Mouse (Mus musculus) liver, embryonic 15.5 days (tissue): Measurements from ENCODE around the gene Lrrc4. TPM values are rescaled to one million over a fixed set of nuclear protein-coding genes. Genes with fewer than 3 reads are reported as not detected.

Experiments
- ATAC-seq: fragments of 200-750 bp; cut with Nextera tagmentation; 2 replicates; pipeline ENCODE4 v1.8.0; 2017; ENCODE audit warnings: moderate number of reproducible peaks, mild to moderate bottlenecking, moderate library complexity; ENCODE audit not compliant: insufficient read depth
- H3K27ac ChIP-seq: fragments of 300-500 bp; sonication (generic); replicated peaks from 2 replicates; pipeline ENCODE4 v1.5.1; 2015; ENCODE audit warnings: mild to moderate bottlenecking, inconsistent platforms
- H3K27me3 ChIP-seq: fragments of 300-500 bp; sonication (generic); 2 replicates; pipeline ENCODE4 v1.6.1; 2015; ENCODE audit warnings: mild to moderate bottlenecking, inconsistent platforms
- H3K36me3 ChIP-seq: fragments of 300-500 bp; sonication (generic); replicated peaks from 2 replicates; pipeline ENCODE4 v1.6.1; 2015; ENCODE audit warnings: moderate library complexity, mild to moderate bottlenecking, inconsistent platforms
- H3K4me1 ChIP-seq: fragments of 300-500 bp; sonication (generic); replicated peaks from 2 replicates; pipeline ENCODE4 v1.6.1; 2015; ENCODE audit warnings: inconsistent platforms
- H3K4me2 ChIP-seq: fragments of 300-500 bp; sonication (generic); 2 replicates; pipeline ENCODE4 v1.6.1; 2015; ENCODE audit warnings: moderate library complexity, mild to moderate bottlenecking, inconsistent platforms
- H3K4me3 ChIP-seq: fragments of 300-500 bp; sonication (generic); replicated peaks from 2 replicates; pipeline ENCODE4 v1.5.1; 2015; ENCODE audit warnings: mild to moderate bottlenecking, inconsistent platforms
- H3K9ac ChIP-seq: fragments of 300-500 bp; sonication (generic); 2 replicates; pipeline ENCODE4 v1.6.1; 2015; ENCODE audit warnings: moderate library complexity, mild to moderate bottlenecking, inconsistent platforms
- H3K9me3 ChIP-seq: fragments of 300-500 bp; sonication (generic); replicated peaks from 2 replicates; pipeline ENCODE4 v1.6.1; 2016; ENCODE audit warnings: inconsistent platforms
- WGBS: fragments of 180-500 bp; shearing (Covaris S2); methylation state at CpG from one replicate; pipeline ENCODE4 v1.1.7; 2015; ENCODE audit warnings: mixed read lengths; ENCODE audit not compliant: insufficient replicate concordance; 5-methylcytosine and 5-hydroxymethylcytosine counted together
- polyA plus RNA-seq: library from polyadenylated mRNA; unstranded; fragments of >200 nt; fragmentation: Nextera tagmentation; extraction: Ambion mirVana; gene quantifications from 2 replicates; pipeline ENCODE4 v1.2.1, GENCODE M21; 2015

The Lrrc4 gene
- polyA plus RNA-seq, 1 experiment from 2014 or later = 0.02 TPM

DNA sequence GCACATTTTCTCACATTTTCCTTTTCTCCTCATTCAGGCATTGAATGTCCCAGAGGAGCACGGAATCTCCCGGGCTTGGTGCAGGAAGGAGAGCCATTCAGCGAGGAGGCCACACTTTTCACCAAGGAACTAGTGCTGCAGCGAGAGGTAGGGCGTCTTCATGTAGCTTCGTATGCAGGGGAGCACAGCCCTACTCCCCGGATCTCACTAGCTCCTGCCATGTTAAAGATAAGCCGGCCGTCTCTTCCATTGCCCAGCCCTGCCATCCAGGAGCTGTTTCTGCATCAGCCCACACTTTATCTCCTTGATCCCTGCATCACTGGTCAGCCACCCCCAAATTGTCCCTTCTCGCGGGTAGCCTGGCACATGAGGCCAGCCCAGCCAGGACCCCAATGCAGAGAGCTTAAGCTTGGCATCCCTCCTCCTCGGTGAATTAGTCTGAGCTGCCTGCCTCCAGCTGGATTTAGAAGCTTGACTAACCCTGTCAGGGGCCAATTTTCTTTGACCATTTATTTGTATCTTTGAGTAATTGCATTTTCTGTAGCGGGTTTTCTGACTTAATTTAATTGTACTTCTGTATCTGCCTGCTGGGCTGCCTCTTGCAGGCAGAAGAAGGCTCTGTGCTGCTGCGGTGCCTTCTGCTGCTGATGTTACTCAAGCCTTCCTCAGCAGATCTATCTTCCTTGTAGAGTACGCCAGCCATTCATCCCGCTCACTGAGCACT lies 35.6 kb downstream of the Lrrc4 start:
- Histone ChIP-seq H3K36me3 (peaks cover 11% of the 10 kb centered on the region), H3K4me2 (no peak overlapping the region), H3K9me3 (no peaks in the 10 kb centered on the region), H3K27ac (no peak overlapping the region), H3K4me1 (no peaks in the 10 kb centered on the region), H3K4me3 (no peak overlapping the region), H3K9ac (no peak overlapping the region), H3K27me3 (no peaks in the 10 kb centered on the region)
- no peak for ATAC-seq
- 81% methylated on average over 16 of the region's 16 CpGs for WGBS

DNA sequence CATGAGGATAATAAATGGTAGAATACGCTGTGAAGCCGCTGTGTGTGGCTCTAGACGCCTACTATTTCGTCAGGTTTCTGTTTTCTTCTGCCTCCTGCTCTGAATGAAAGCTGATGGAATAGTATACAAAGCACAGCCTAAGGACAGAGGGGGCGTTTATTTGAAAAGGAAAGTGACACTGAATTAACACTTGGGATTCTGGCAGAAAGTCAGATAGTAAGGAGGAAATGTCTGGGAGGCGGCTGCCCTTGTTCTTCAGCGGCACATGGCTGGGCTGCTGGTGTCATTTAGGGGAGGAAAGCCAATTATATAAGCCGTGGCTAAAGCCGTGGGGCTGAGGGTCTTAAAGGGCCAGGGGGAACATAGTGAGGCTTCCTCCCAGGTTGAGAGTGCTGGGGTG lies 36.2 kb downstream of the Lrrc4 start:
- peaks cover 11% of the 10 kb centered on the region for H3K36me3 ChIP-seq
- H3K27me3 ChIP-seq = no peaks in the 10 kb centered on the region
- WGBS = 68% methylated on average over 9 of the region's 9 CpGs
- H3K9me3 ChIP-seq = no peaks in the 10 kb centered on the region
- no peak overlapping the region for H3K9ac ChIP-seq
- H3K4me2 ChIP-seq = no peak overlapping the region
- no peak overlapping the region for H3K27ac ChIP-seq
- no peak for ATAC-seq
- H3K4me3 ChIP-seq = no peak overlapping the region
- no peaks in the 10 kb centered on the region for H3K4me1 ChIP-seq

DNA sequence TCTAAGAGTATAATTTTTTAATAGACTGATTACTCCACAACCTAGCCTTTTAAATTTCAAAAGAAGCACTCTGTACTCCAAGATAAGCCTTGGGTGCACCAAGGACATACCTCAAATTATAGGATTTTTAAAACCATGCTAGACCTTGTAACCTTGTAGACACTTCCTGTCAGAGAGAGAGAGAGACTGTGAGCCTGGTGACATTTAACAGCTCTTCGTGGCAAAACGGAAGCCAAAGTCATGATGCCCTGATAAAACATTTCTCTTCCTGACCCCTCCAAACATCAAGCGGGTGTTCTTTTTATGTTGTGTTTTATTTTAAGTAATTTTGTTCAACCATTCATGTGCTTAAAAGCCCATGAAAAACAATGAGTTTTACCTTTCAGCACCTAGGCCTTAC lies 39.7 kb downstream of the Lrrc4 start:
- no peak for ATAC-seq
- Histone ChIP-seq H3K4me2 (no peak overlapping the region), H3K4me1 (no peaks in the 10 kb centered on the region), H3K27ac (no peak overlapping the region), H3K4me3 (no peak overlapping the region), H3K27me3 (no peaks in the 10 kb centered on the region), H3K9ac (no peak overlapping the region), H3K9me3 (no peaks in the 10 kb centered on the region), H3K36me3 (peaks cover 11% of the 10 kb centered on the region)
- 28% methylated on average over 3 of the region's 3 CpGs for WGBS

DNA sequence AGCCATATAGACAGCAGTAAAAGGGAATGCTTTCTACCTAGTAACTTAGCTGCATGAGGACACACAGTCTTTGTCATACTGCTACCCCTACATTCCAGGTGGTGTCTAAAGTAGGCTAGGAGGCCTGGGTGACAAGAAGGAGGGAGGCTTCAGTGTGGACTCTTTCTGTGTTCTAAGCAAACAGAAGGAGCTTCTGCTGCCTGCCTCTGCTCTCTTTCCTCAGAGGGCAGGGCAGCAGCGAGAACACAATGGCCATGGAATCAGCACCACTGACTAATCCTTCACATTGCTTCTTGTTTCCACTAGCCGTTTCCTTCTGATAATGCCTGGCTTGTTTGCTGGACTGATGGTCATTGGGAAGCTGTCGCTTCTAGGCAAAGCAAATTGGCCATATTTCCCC lies 40.4 kb downstream of the Lrrc4 start:
- WGBS = 42% methylated on average over 3 of the region's 3 CpGs

DNA sequence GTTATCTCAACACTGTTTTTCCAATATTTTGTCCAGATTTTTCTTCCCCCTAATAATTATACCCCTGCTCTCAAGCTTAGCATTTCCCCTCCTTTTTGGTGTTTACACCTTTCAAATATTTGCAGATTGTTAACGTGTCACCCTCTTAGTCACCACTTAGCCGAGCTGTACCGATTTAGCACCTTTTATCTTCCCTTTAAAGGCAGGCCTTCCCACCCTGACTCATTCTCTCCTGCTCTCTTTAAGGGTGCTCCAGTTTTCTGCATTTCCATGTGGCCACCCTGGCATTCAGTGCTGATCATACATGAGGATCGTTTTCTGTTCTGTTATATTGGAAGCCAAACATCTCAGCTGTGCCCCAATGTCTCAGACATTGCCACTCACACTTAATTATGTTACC lies 41.9 kb downstream of the Lrrc4 start:
- Histone ChIP-seq H3K4me3 (no peak overlapping the region), H3K27ac (no peak overlapping the region), H3K36me3 (no peaks in the 10 kb centered on the region; the same call in 1 of the 2 replicates), H3K4me2 (no peak overlapping the region), H3K27me3 (no peaks in the 10 kb centered on the region), H3K4me1 (peaks cover 4% of the 10 kb centered on the region; the same call in 1 of the 2 replicates), H3K9ac (no peak overlapping the region), H3K9me3 (no peaks in the 10 kb centered on the region)
- ATAC-seq = no peak
- 40% methylated on average over 4 of the region's 4 CpGs for WGBS

More for the DNA sequence above, 40.4 kb downstream of the Lrrc4 start:
- no peak overlapping the region for H3K27ac ChIP-seq
- H3K4me2 ChIP-seq = no peak overlapping the region
- no peaks in the 10 kb centered on the region for H3K9me3 ChIP-seq
- H3K4me3 ChIP-seq = no peak overlapping the region
- no peaks in the 10 kb centered on the region for H3K27me3 ChIP-seq
- H3K4me1 ChIP-seq = no peaks in the 10 kb centered on the region
- peaks cover 7% of the 10 kb centered on the region for H3K36me3 ChIP-seq
- H3K9ac ChIP-seq = no peak overlapping the region
- ATAC-seq = no peak

DNA sequence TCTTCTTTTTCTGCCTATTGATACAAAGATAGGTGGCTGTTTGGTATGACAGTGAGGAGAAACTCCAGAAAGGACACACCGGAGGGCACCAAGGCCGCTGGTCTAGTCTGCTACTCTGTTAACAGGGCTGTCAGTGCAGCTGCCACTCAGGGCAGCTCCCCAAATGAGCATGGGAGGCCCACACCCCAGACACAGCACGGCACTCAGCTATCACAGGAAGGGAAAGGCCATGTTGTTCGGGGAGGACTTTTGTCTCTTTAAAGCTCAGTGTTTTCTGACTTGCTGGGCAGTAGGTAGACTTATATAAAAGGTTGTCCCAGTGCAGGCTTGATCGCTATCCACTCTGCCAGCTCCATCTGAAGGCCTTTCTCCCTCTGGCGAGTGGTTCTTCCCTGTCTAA lies 44.4 kb downstream of the Lrrc4 start:
- no peaks in the 10 kb centered on the region for H3K27me3 ChIP-seq
- peaks cover 4% of the 10 kb centered on the region; the same call in 1 of the 2 replicates for H3K4me1 ChIP-seq
- no peak overlapping the region for H3K4me3 ChIP-seq
- H3K4me2 ChIP-seq = no peak overlapping the region
- H3K9me3 ChIP-seq = no peaks in the 10 kb centered on the region
- ATAC-seq = no peak
- H3K36me3 ChIP-seq = no peaks in the 10 kb centered on the region
- H3K27ac ChIP-seq = no peak overlapping the region
- no peak overlapping the region for H3K9ac ChIP-seq
- WGBS = 49% methylated on average over 6 of the region's 6 CpGs

DNA sequence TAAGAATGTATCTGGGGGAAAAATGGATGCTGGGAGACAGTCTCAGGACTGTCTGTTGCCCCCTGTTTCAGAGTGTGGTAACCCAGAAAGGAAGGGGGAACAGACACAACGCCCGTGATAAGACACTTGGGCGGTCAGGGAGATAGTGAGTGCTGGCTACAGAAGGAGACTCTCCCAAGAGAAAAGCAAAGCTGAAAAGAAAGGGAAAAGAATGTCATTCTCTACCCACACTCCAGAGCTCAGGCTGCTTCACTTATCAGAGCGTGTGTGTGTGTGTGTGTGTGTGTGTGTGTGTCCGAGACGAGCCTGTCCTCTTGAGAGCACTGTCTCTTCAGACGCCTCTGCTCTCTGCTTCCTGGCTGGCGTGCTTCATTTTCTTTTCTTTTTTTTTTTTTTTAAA lies 45.8 kb downstream of the Lrrc4 start:
- Histone ChIP-seq H3K9ac (no peak overlapping the region), H3K4me2 (no peak overlapping the region), H3K27ac (no peak overlapping the region), H3K4me1 (peaks cover 4% of the 10 kb centered on the region; the same call in 1 of the 2 replicates), H3K36me3 (no peaks in the 10 kb centered on the region), H3K9me3 (no peaks in the 10 kb centered on the region), H3K27me3 (no peaks in the 10 kb centered on the region), H3K4me3 (no peak overlapping the region)
- ATAC-seq = peak; percentile 12; the same call in 1 of the 2 replicates
- WGBS = 25% methylated on average over 8 of the region's 8 CpGs

DNA sequence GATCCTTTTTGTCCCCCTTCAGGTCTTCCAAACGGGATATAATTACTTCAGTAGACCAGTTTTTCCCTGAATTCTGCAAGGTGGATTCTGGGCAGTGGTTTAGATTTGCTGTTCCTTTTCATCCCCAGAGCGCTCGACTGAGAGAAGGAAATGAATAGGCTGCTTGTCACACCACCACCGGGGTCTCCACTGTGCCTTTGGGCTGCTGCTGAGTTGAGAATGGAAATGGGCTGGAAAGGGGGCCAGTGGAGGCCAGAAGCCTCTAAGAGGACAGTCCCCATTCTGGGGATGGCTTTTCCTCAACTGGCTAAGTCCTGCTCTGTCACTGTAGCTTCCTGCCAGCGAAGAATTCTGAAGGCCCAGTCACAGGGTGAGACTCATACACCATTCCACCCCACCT lies 47.6 kb downstream of the Lrrc4 start:
- ATAC-seq = no peak
- no peaks in the 10 kb centered on the region for H3K36me3 ChIP-seq
- WGBS = 65% methylated on average over 5 of the region's 5 CpGs

DNA sequence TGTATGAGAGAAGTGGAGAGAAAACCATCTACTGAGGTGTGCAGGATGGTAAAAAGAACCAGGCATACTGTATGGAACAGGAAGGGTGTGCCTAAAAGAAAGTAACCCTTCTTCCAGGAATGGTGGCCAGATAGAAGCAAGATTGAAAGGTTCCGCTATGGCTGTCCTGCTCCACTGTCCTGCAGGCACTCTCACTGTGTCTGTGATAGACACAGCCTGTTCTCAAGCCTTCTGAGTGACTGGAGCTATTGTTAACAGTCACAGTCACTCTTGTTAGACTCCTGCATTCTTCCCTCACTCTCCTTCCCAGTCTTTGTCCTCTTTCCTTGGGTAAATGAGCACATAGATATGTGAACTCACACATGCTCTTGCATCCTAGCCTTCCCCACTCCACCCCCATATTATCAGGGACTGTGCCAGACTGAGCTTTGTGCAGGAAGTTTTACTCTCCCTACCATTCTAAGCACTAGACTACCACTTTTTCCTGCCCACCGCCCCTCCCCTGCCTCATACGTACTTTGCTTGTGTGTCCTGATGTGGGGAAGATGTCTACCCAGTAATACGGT lies 48.4 kb downstream of the Lrrc4 start:
- Histone ChIP-seq H3K9ac (no peak overlapping the region), H3K4me1 (peaks cover 4% of the 10 kb centered on the region; the same call in 1 of the 2 replicates), H3K27me3 (no peaks in the 10 kb centered on the region), H3K9me3 (no peaks in the 10 kb centered on the region), H3K4me2 (no peak overlapping the region), H3K4me3 (no peak overlapping the region), H3K36me3 (no peaks in the 10 kb centered on the region), H3K27ac (no peak overlapping the region)
- 63% methylated on average over 4 of the region's 4 CpGs for WGBS
- ATAC-seq = no peak

More for the DNA sequence above, 47.6 kb downstream of the Lrrc4 start:
- H3K9ac ChIP-seq = no peak overlapping the region
- H3K27ac ChIP-seq = no peak overlapping the region
- no peaks in the 10 kb centered on the region for H3K9me3 ChIP-seq
- H3K27me3 ChIP-seq = no peaks in the 10 kb centered on the region
- H3K4me3 ChIP-seq = no peak overlapping the region
- H3K4me1 ChIP-seq = peaks cover 4% of the 10 kb centered on the region; the same call in 1 of the 2 replicates
- H3K4me2 ChIP-seq = no peak overlapping the region

DNA sequence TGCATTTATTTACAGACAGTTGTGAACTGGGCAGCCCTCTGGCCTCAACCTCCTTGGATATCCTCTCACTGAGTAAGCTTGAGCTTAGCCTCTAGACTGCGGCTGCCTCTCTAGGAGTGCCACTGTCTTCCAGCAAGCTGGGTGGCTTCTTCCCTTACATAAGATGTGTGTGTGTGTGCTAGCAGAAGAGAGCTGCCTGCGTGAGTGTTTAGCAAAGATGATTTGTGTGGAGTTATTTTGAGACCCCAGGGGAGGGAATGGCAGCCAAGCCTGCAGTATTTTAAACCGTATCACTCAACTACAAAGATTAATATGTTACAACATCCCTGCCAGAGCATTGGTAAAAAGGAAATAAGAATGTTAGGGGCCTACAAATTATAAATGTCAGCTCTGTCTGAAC lies 49.9 kb downstream of the Lrrc4 start:
- no peak for ATAC-seq
- 66% methylated on average over 3 of the region's 3 CpGs for WGBS
- no peaks in the 10 kb centered on the region for H3K36me3 ChIP-seq
- H3K4me2 ChIP-seq = no peak overlapping the region
- no peak overlapping the region for H3K4me3 ChIP-seq
- no peaks in the 10 kb centered on the region for H3K27me3 ChIP-seq
- H3K9ac ChIP-seq = no peak overlapping the region
- peaks cover 4% of the 10 kb centered on the region; the same call in 1 of the 2 replicates for H3K4me1 ChIP-seq
- no peaks in the 10 kb centered on the region for H3K9me3 ChIP-seq
- no peak overlapping the region for H3K27ac ChIP-seq

DNA sequence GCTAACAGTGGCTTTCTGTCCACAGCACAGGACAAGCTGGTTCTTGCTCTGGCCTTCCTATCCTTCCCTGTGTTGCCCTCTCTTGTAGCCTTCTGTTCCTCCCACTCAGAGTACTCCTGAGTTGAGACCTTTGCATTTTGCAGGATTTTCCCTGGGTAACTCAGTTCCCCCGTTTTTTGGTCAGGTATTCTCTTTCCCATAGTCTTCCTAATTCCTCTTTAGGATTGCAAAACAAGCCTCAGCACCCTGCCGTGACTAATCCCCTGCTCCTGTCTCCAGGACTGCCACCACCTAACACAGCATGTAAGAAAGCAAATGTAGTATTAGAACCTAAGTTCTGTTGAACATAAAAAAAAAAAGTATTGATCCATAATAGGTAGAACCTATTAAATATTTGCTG lies 60.2 kb downstream of the Lrrc4 start:
- no peak for ATAC-seq
- no peak overlapping the region for H3K27ac ChIP-seq
- no peak overlapping the region for H3K4me2 ChIP-seq
- no peaks in the 10 kb centered on the region for H3K9me3 ChIP-seq
- H3K9ac ChIP-seq = no peak overlapping the region
- H3K4me3 ChIP-seq = no peak overlapping the region
- H3K4me1 ChIP-seq = no peaks in the 10 kb centered on the region
- 43% methylated on average over 2 of the region's 2 CpGs for WGBS
- no peaks in the 10 kb centered on the region for H3K27me3 ChIP-seq
- peaks cover 2% of the 10 kb centered on the region; the same call in 1 of the 2 replicates for H3K36me3 ChIP-seq
